Mouse (Mus musculus): ENCODE measurements around the gene Cyp2c70. TPM values are rescaled to one million over a fixed set of nuclear protein-coding genes. Genes with fewer than 3 reads are reported as not detected.

Gene Cyp2c70
- not detected for polyA plus RNA-seq (2017; shearing (Covaris generic))

GRCm38 (mm10) chr19:40187160-40187559 is at the start of gene Cyp2c70:
Cyp2c70 (minus strand) TSS chr19:40187333.

Other genes with a start within 250 kb of the Cyp2c70 start
- gene Cyp2c37, start 194.9 kb downstream of the Cyp2c70 start, polyA plus RNA-seq (2017; shearing (Covaris generic)): not detected
- not detected for gene Cyp2c54, start 113.5 kb downstream of the Cyp2c70 start, polyA plus RNA-seq (2017; shearing (Covaris generic))
- gene Cyp2c50, start 97.6 kb downstream of the Cyp2c70 start, polyA plus RNA-seq (2017; shearing (Covaris generic)): not detected
- 262 TPM for gene Pdlim1, start 84.5 kb upstream of the Cyp2c70 start, polyA plus RNA-seq (2017; shearing (Covaris generic))